In genomic region chr19:55389019-55389418, GRCm38 (mm10) we compare ENCODE assay signal across 11 mouse cellular contexts.
DNase-seq lines count a peak whose midpoint lies in the region; ATAC-seq and TF ChIP-seq lines count a peak whose summit lies in the region.
"Had no signal": no experiment of that assay in that cellular context is flagged by ENCODE, and none has a peak within 500 bp of the region (broad histone marks: within the 10 kb centered on the region; RNA-seq: fewer than 3 reads in every experiment).

No protein-coding gene starts in this region.

- H3K4me2 ChIP-seq in kidney, postnatal 0 days (ENCODE audit: low read length), result peak overlapping the region; percentile 21
- peak overlapping the region; percentile 20; the same call in 1 of the 2 replicates for H3K4me2 ChIP-seq in forebrain, embryonic 14.5 days (ENCODE audit: low read length)
- peak overlapping the region; percentile 33 for H3K4me2 ChIP-seq in intestine, embryonic 16.5 days (ENCODE audit: low read depth, low read length)
- H3K4me2 ChIP-seq in neural tube, embryonic 15.5 days, result peak overlapping the region; percentile 38
- H3K4me2 ChIP-seq: liver, embryonic 11.5 days had no signal

- no peak overlapping the region for H3K27ac ChIP-seq in kidney, postnatal 0 days
- peak overlapping the region; percentile 59 for H3K27ac ChIP-seq in forebrain, embryonic 14.5 days (ENCODE audit: low read depth, low read length)
- no peak overlapping the region for H3K27ac ChIP-seq in intestine, embryonic 16.5 days (ENCODE audit: low read length)
- H3K27ac ChIP-seq in neural tube, embryonic 15.5 days (replicated peaks), result no peak overlapping the region

- ATAC-seq in kidney, postnatal 0 days (replicated peaks; ENCODE audit: low FRiP score, low read depth), result no peak
- ATAC-seq in forebrain, embryonic 14.5 days, result no peak
- no peak for ATAC-seq in intestine, embryonic 16.5 days
- no peak for ATAC-seq in neural tube, embryonic 15.5 days (ENCODE audit: low FRiP score)

- TF ChIP-seq CTCF in kidney, postnatal 0 days (IDR thresholded peaks at IDR 0.05; ENCODE audit: low read depth), result no peak

- no peaks in the 10 kb centered on the region for H3K27me3 ChIP-seq in kidney, postnatal 0 days (ENCODE audit: insufficient read depth, low read length)
- H3K27me3 ChIP-seq in forebrain, embryonic 14.5 days (replicated peaks; ENCODE audit: control insufficient read depth, insufficient read depth, low read length), result peaks cover 7% of the 10 kb centered on the region
- H3K27me3 ChIP-seq in intestine, embryonic 16.5 days (replicated peaks; ENCODE audit: control insufficient read depth, insufficient read depth, low read length), result no peaks in the 10 kb centered on the region
- H3K27me3 ChIP-seq in neural tube, embryonic 15.5 days (replicated peaks), result no peaks in the 10 kb centered on the region

- no peaks in the 10 kb centered on the region for H3K4me1 ChIP-seq in kidney, postnatal 0 days (replicated peaks; ENCODE audit: insufficient read depth, low read length)
- no peaks in the 10 kb centered on the region for H3K4me1 ChIP-seq in forebrain, embryonic 14.5 days (ENCODE audit: control insufficient read depth, insufficient read depth, low read length)
- no peaks in the 10 kb centered on the region for H3K4me1 ChIP-seq in intestine, embryonic 16.5 days (ENCODE audit: control insufficient read depth, insufficient read depth, low read length)
- peaks cover 5% of the 10 kb centered on the region; the same call in 1 of the 2 replicates for H3K4me1 ChIP-seq in neural tube, embryonic 15.5 days

- H3K9me3 ChIP-seq in kidney, postnatal 0 days (replicated peaks; ENCODE audit: low read length), result no peaks in the 10 kb centered on the region
- H3K9me3 ChIP-seq in forebrain, embryonic 14.5 days (replicated peaks; ENCODE audit: control insufficient read depth, low read length), result no peaks in the 10 kb centered on the region
- no peaks in the 10 kb centered on the region for H3K9me3 ChIP-seq in intestine, embryonic 16.5 days (ENCODE audit: control insufficient read depth, low read length)
- no peaks in the 10 kb centered on the region for H3K9me3 ChIP-seq in neural tube, embryonic 15.5 days (replicated peaks)

- 42% methylated on average over 10 of the region's 10 CpGs for WGBS in kidney, postnatal 0 days
- WGBS in forebrain, embryonic 14.5 days, result 47% methylated on average over 10 of the region's 10 CpGs
- 45% methylated on average over 10 of the region's 10 CpGs for WGBS in intestine, embryonic 16.5 days
- 42% methylated on average over 10 of the region's 10 CpGs for WGBS in neural tube, embryonic 15.5 days

- H3K9ac ChIP-seq in kidney, postnatal 0 days (ENCODE audit: low read depth, low read length), result no peak overlapping the region
- peak overlapping the region; percentile 36 for H3K9ac ChIP-seq in forebrain, embryonic 14.5 days (ENCODE audit: low read length)
- H3K9ac ChIP-seq in intestine, embryonic 16.5 days (ENCODE audit: low read depth, low read length), result peak overlapping the region; percentile 29; the same call in 1 of the 2 replicates
- H3K9ac ChIP-seq in neural tube, embryonic 15.5 days (replicated peaks), result no peak overlapping the region

- no peaks in the 10 kb centered on the region for H3K36me3 ChIP-seq in kidney, postnatal 0 days (ENCODE audit: insufficient read depth, low read length)
- H3K36me3 ChIP-seq in forebrain, embryonic 14.5 days (ENCODE audit: control insufficient read depth, insufficient read depth, low read length), result no peaks in the 10 kb centered on the region
- no peaks in the 10 kb centered on the region for H3K36me3 ChIP-seq in intestine, embryonic 16.5 days (ENCODE audit: control insufficient read depth, insufficient read depth, low read length)
- no peaks in the 10 kb centered on the region for H3K36me3 ChIP-seq in neural tube, embryonic 15.5 days

- DNase-seq in kidney, postnatal 0 days (ENCODE audit: low spot score), result no peak
- DNase-seq in kidney, adult 9 months, result no peak
- no peak for DNase-seq in forebrain, embryonic 14.5 days (ENCODE audit: low spot score)
- no peak for DNase-seq in right cerebral cortex, postnatal 14 days
- no peak for DNase-seq in right cerebral cortex, postnatal 4 days
- DNase-seq: cerebellum, postnatal 36 days; heart, adult 11 months; thymus, adult 18-20 months had no signal

- H3K4me3 ChIP-seq in kidney, postnatal 0 days (replicated peaks; ENCODE audit: low read depth, low read length), result no peak overlapping the region
- no peak overlapping the region for H3K4me3 ChIP-seq in forebrain, embryonic 14.5 days (ENCODE audit: low read depth, low read length)
- peak overlapping the region; percentile 18 for H3K4me3 ChIP-seq in intestine, embryonic 16.5 days (ENCODE audit: low read length)
- no peak overlapping the region for H3K4me3 ChIP-seq in neural tube, embryonic 15.5 days (replicated peaks)

Comparison
In these comparisons a context has a peak if more than half of its experiments do, and no peak if none do; other contexts are left out.
1. H3K9ac ChIP-seq: peak in forebrain, embryonic 14.5 days (single experiment) and intestine, embryonic 16.5 days (single experiment); none in kidney, postnatal 0 days (single experiment) and neural tube, embryonic 15.5 days (single experiment).
2. Peak in every context shown above with its lines, with median percentiles within 50 percentile points of each other: H3K4me2 ChIP-seq.